Mouse (Mus musculus): Measurements from ENCODE around the gene Fam50b.

DNA sequence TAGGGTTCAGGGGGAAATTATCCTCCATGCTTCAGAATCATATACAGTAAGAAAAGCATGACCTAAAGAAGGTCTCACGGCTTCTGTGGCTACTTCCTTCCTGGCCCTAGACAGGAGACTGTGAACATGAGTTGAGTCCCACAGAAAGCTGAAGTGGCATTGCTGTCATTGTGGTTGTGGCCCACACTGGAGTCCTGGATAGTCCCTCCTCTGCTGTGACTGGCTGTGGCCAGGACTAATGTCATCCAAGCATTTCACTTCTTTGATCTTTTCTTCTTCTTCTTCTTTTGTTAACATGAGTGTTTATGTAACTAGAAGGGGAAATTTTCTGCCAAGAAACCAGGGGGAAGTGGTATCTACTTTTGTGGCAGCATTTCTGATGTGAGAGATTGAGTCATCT lies 43.6 kb upstream of the Fam50b start:
- TF ChIP-seq CTCF (IDR thresholded peaks at IDR 0.05; ENCODE audit: low read depth): no peak
- TF ChIP-seq EP300 (IDR thresholded peaks at IDR 0.05; ENCODE audit: low read depth): no peak

All from liver, embryonic 14.5 days (tissue).